Mouse (Mus musculus) neutrophil, adult 5-6 weeks (primary cell): ENCODE results near the gene Chd8. TPM values are rescaled to one million over a fixed set of nuclear protein-coding genes. Genes with fewer than 3 reads are reported as not detected.

ENCODE experiments used
- total RNA-seq: library from RNA; stranded (forward); fragments of 200-1000 nt; gene quantifications from 2 replicates; pipeline ENCODE4 v1.2.3, GENCODE M21; 2017

Gene Chd8
- total RNA-seq, 1 experiment from 2014 or later, result 214 TPM

Other genes with a start within 250 kb of the Chd8 start
- gene Tmem253, start 242.1 kb downstream of the Chd8 start, total RNA-seq, result not detected in 2 replicates
- gene Zfp219, start 237.0 kb downstream of the Chd8 start, total RNA-seq, result 5.1 and 5.8 TPM in 2 replicates
- gene Olfr221, start 215.3 kb downstream of the Chd8 start, total RNA-seq, result not detected in 2 replicates
- 397 and 426 TPM in 2 replicates for gene Hnrnpc, start 153.8 kb downstream of the Chd8 start, total RNA-seq
- gene Rpgrip1, start 147.1 kb downstream of the Chd8 start, total RNA-seq, result 42.0 and 46.1 TPM in 2 replicates
- gene Supt16, start 60.4 kb downstream of the Chd8 start, total RNA-seq, result 97.9 and 102 TPM in 2 replicates
- 55.7 and 61.0 TPM in 2 replicates for gene Tox4, start 21.4 kb upstream of the Chd8 start, total RNA-seq
- 12.2 and 16.8 TPM in 2 replicates for gene Rab2b, start 21.8 kb upstream of the Chd8 start, total RNA-seq
- gene Mettl3, start 47.3 kb upstream of the Chd8 start, total RNA-seq, result 88.0 and 97.4 TPM in 2 replicates
- 0.35 TPM in 1 of 2 replicates, not detected in the other for gene Sall2, start 71.0 kb upstream of the Chd8 start, total RNA-seq
- not detected in 2 replicates for gene Olfr1513, start 98.6 kb upstream of the Chd8 start, total RNA-seq
- gene Olfr1512, start 121.4 kb upstream of the Chd8 start, total RNA-seq, result not detected in 2 replicates
- not detected in 2 replicates for gene Olfr1511, start 139.6 kb upstream of the Chd8 start, total RNA-seq
- not detected in 2 replicates for gene Olfr1510, start 156.6 kb upstream of the Chd8 start, total RNA-seq
- gene Olfr1509, start 185.2 kb upstream of the Chd8 start, total RNA-seq, result not detected in 2 replicates
- 0.12 TPM in 1 of 2 replicates, not detected in the other for gene Olfr1508, start 209.7 kb upstream of the Chd8 start, total RNA-seq
- not detected in 2 replicates for gene Olfr1507, start 238.0 kb upstream of the Chd8 start, total RNA-seq